Mouse (Mus musculus) MEL (cell line): ENCODE results near the gene Mcoln3. TPM values are rescaled to one million over a fixed set of nuclear protein-coding genes. Genes with fewer than 3 reads are reported as not detected.

Experiments
- DNase-seq: peaks from one replicate; pipeline ENCODE4 v3.0.0; 2011; ENCODE audit warnings: low read depth, low spot score
- H3K27ac ChIP-seq: 2 replicates; pipeline ENCODE4 v1.5.1; 2012; ENCODE audit warnings: low read depth, mild to moderate bottlenecking, control low read depth, low read length, moderate library complexity; ENCODE audit not compliant: control insufficient read depth
- H3K27me3 ChIP-seq, 2 experiments: fragments of 150-350 bp in 1 of 2; sonication (generic) in 1 of 2; 2 replicates each; pipeline ENCODE4 v1.6.1; 2012; ENCODE audit warnings: low read length in 2 of 2, mild to moderate bottlenecking in 2 of 2, improper control_type of control experiment in 1 of 2, moderate library complexity in 1 of 2; ENCODE audit not compliant: insufficient read depth in 2 of 2, control insufficient read depth in 1 of 2
- H3K36me3 ChIP-seq, 2 experiments: 2 replicates each; pipeline ENCODE4 v1.6.1; 2012 to 2014; ENCODE audit warnings: low read length in 2 of 2, improper control_type of control experiment in 1 of 2, inconsistent platforms in 1 of 2, mild to moderate bottlenecking in 1 of 2; ENCODE audit not compliant: insufficient read depth in 2 of 2, control insufficient read depth in 1 of 2
- H3K4me1 ChIP-seq, 2 experiments: fragments of 150-350 bp in 1 of 2; sonication (generic) in 1 of 2; 2 replicates each; pipeline ENCODE4 v1.6.1; 2012; ENCODE audit warnings: low read length in 2 of 2, improper control_type of control experiment in 1 of 2, mild to moderate bottlenecking in 1 of 2; ENCODE audit not compliant: insufficient read depth in 2 of 2, control insufficient read depth in 1 of 2
- H3K4me3 ChIP-seq, 2 experiments: fragments of 150-350 bp in 1 of 2; sonication (generic) in 1 of 2; 2 replicates each; pipeline ENCODE4 v1.5.1; 2012; ENCODE audit warnings: low read depth in 2 of 2, low read length in 2 of 2, mild to moderate bottlenecking in 2 of 2, moderate library complexity in 2 of 2, control low read depth in 1 of 2, improper control_type of control experiment in 1 of 2; ENCODE audit not compliant: control insufficient read depth in 1 of 2, insufficient read depth in 1 of 2
- H3K79me2 ChIP-seq: 2 replicates; pipeline ENCODE4 v1.6.1; 2012; ENCODE audit warnings: mild to moderate bottlenecking, low read length, moderate library complexity; ENCODE audit not compliant: control insufficient read depth, poor library complexity, insufficient read depth
- H3K9ac ChIP-seq: 2 replicates; pipeline ENCODE4 v1.6.1; 2012; ENCODE audit warnings: low read depth, mild to moderate bottlenecking, control low read depth, low read length, moderate library complexity; ENCODE audit not compliant: control insufficient read depth, poor library complexity, severe bottlenecking
- H3K9me3 ChIP-seq: fragments of 150-350 bp; sonication (generic); replicated peaks from 2 replicates; pipeline ENCODE4 v1.6.1; 2012; ENCODE audit warnings: mild to moderate bottlenecking, low read length, improper control_type of control experiment, moderate library complexity; ENCODE audit not compliant: insufficient read depth
- BHLHE40 ChIP-seq: IDR thresholded peaks from 2 replicates; pipeline ENCODE4 v1.6.1; 2012; ENCODE audit warnings: low read depth, mild to moderate bottlenecking, inconsistent platforms, low read length, improper control_type of control experiment, borderline replicate concordance
- CHD1 ChIP-seq: IDR thresholded peaks from 2 replicates; pipeline ENCODE4 v1.6.1; 2012; ENCODE audit warnings: low read depth, mild to moderate bottlenecking, inconsistent platforms, low read length, improper control_type of control experiment
- CHD2 ChIP-seq: IDR thresholded peaks from 2 replicates; pipeline ENCODE4 v1.6.1; 2011; ENCODE audit warnings: low read length, improper control_type of control experiment
- EP300 ChIP-seq, 2 experiments: IDR thresholded peaks; 2 replicates each; pipeline ENCODE4 v1.6.1; 2011; ENCODE audit warnings: improper control_type of control experiment in 2 of 2, low read length in 2 of 2, low read depth in 1 of 2, mild to moderate bottlenecking in 1 of 2
- GATA1 ChIP-seq: IDR thresholded peaks from 2 replicates; pipeline ENCODE4 v1.6.1; 2011; ENCODE audit warnings: low read depth, low read length, improper control_type of control experiment
- JUND ChIP-seq: IDR thresholded peaks from 2 replicates; pipeline ENCODE4 v1.6.1; 2011; ENCODE audit warnings: low read depth, mild to moderate bottlenecking, improper control_type of control experiment, low read length
- MAFK ChIP-seq: IDR thresholded peaks from 2 replicates; pipeline ENCODE4 v1.6.1; 2011; ENCODE audit warnings: low read depth, mild to moderate bottlenecking, low read length, improper control_type of control experiment, borderline replicate concordance
- MAZ ChIP-seq: IDR thresholded peaks from 2 replicates; pipeline ENCODE4 v1.6.1; 2012; ENCODE audit warnings: low read depth, mild to moderate bottlenecking, inconsistent platforms, low read length, improper control_type of control experiment
- MXI1 ChIP-seq: IDR thresholded peaks from 2 replicates; pipeline ENCODE4 v1.6.1; 2011; ENCODE audit warnings: mild to moderate bottlenecking, low read depth, low read length, improper control_type of control experiment
- MYB ChIP-seq: IDR thresholded peaks from 2 replicates; pipeline ENCODE4 v1.6.1; 2011; ENCODE audit warnings: mild to moderate bottlenecking, low read depth, low read length, improper control_type of control experiment
- MYC ChIP-seq: IDR thresholded peaks from 2 replicates; pipeline ENCODE4 v1.6.1; 2011; ENCODE audit warnings: low read depth, mild to moderate bottlenecking, low read length, improper control_type of control experiment, moderate library complexity
- POLR2A ChIP-seq, 2 experiments: IDR thresholded peaks; 2 replicates each; pipeline ENCODE4 v1.6.1; 2011 to 2012; ENCODE audit warnings: low read length in 2 of 2, mild to moderate bottlenecking in 2 of 2, control low read depth in 1 of 2, improper control_type of control experiment in 1 of 2, low read depth in 1 of 2, moderate library complexity in 1 of 2; ENCODE audit not compliant: control insufficient read depth in 1 of 2, insufficient read depth in 1 of 2, poor library complexity in 1 of 2
- POLR2AphosphoS2 ChIP-seq: IDR thresholded peaks from 2 replicates; pipeline ENCODE4 v1.6.1; 2011; ENCODE audit warnings: low read length, improper control_type of control experiment
- POLR2AphosphoS5 ChIP-seq: IDR thresholded peaks from 2 replicates; pipeline ENCODE4 v1.6.1; 2012; ENCODE audit warnings: low read depth, borderline replicate concordance, mild to moderate bottlenecking, inconsistent platforms, low read length, moderate library complexity, mixed read lengths
- RCOR1 ChIP-seq: IDR thresholded peaks from 2 replicates; pipeline ENCODE4 v1.6.1; 2012; ENCODE audit warnings: low read depth, mild to moderate bottlenecking, inconsistent platforms, low read length, improper control_type of control experiment
- SIN3A ChIP-seq: IDR thresholded peaks from 2 replicates; pipeline ENCODE4 v1.6.1; 2012; ENCODE audit warnings: low read length, improper control_type of control experiment, inconsistent platforms
- SMC3 ChIP-seq: IDR thresholded peaks from 2 replicates; pipeline ENCODE4 v1.6.1; 2011; ENCODE audit warnings: low read depth, low read length, improper control_type of control experiment
- TCF12 ChIP-seq: IDR thresholded peaks from 2 replicates; pipeline ENCODE4 v1.6.1; 2014; ENCODE audit warnings: low read depth, mild to moderate bottlenecking, inconsistent platforms, low read length, improper control_type of control experiment, moderate library complexity
- UBTF ChIP-seq: IDR thresholded peaks from 2 replicates; pipeline ENCODE4 v1.6.1; 2012; ENCODE audit warnings: low read depth, mild to moderate bottlenecking, inconsistent platforms, low read length, improper control_type of control experiment, moderate library complexity, borderline replicate concordance; ENCODE audit not compliant: insufficient read depth
- USF1 ChIP-seq: IDR thresholded peaks from 2 replicates; pipeline ENCODE4 v1.6.1; 2014; ENCODE audit warnings: low read depth, mild to moderate bottlenecking, inconsistent platforms, low read length, improper control_type of control experiment, moderate library complexity
- USF2 ChIP-seq, 2 experiments: IDR thresholded peaks; 2 replicates each; pipeline ENCODE4 v1.6.1; 2011 to 2012; ENCODE audit warnings: improper control_type of control experiment in 2 of 2, low read length in 2 of 2, borderline replicate concordance in 1 of 2, inconsistent platforms in 1 of 2, low read depth in 1 of 2, mild to moderate bottlenecking in 1 of 2; ENCODE audit not compliant: insufficient read depth in 1 of 2
- polyA plus RNA-seq, 2 experiments: library from polyadenylated mRNA; stranded (reverse) in 1 of 2; unstranded in 1 of 2; fragments of >175 nt in 1 of 2; fragments of >200 nt in 1 of 2; gene quantifications; 2 replicates each; pipeline versions ENCODE4 v1.2.1 to v1.2.4; 2012; ENCODE audit warnings: low replicate concordance in 2 of 2, low read depth in 1 of 2; ENCODE audit not compliant: insufficient read length in 2 of 2, insufficient read depth in 1 of 2, missing spikeins in 1 of 2
- total RNA-seq: library from RNA; depleted of rRNA; stranded (reverse); fragments of 300-350 nt; gene quantifications from 2 replicates; pipeline ENCODE4 v1.2.3, GENCODE M21; 2012

The Mcoln3 gene
- total and polyA plus RNA-seq, 3 experiments, result not detected

DNA sequence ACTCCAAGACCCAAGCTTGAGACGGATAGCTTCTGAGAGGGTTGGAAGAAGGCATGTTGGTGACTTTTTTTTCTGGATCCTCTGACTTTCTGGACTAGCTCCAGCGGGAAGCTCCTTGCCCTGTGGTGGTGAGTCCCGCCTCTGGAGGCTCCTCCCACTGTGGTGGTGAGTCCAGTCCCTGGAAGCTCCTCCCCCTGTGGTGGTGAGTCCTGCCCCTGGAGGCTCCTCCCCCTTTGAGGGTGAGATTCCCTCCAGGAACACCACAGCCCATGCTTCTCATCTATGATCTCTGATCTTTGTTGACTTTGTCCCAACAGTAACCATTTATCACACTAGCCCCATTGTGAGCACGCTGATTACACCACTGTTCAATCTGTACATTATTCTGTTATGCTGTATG, 44.9 kb downstream of the Mcoln3 start:
- H3K36me3 ChIP-seq, result no peaks in the 10 kb centered on the region

DNA sequence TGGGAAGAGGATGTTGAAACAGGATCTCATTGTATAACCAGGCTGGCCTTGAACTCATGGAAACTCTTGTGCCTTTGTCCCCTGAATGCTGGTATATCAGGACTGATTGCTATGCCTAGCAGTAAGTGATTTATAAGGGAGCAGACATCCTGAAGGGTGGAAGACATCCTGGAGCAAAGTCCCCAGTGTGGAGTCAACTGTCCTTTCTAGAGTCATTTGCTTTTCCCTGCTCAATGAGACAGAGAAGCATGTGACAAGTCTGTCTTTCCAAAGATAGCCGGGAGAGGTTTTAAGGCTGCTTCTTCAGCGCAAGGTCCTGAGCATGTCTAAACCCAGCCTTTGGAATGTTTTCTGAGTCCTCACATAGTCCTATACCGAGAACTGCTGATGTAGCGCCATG, 52.1 kb downstream of the Mcoln3 start:
- H3K4me1 ChIP-seq, result no peaks in the 10 kb centered on the region
- H3K9ac ChIP-seq, result no peak overlapping the region
- TF ChIP-seq MAFK (no peak), JUND (no peak), GATA1 (no peak), CHD2 (no peak), BHLHE40 (no peak)
- H3K9me3 ChIP-seq, result no peaks in the 10 kb centered on the region
- no peak for DNase-seq
- no peaks in the 10 kb centered on the region for H3K27me3 ChIP-seq
- H3K27ac ChIP-seq, result no peak overlapping the region
- no peaks in the 10 kb centered on the region for H3K79me2 ChIP-seq
- no peaks in the 10 kb centered on the region for H3K36me3 ChIP-seq
- no peak overlapping the region for H3K4me3 ChIP-seq

More for the DNA sequence above, 44.9 kb downstream of the Mcoln3 start:
- H3K9me3 ChIP-seq, result no peaks in the 10 kb centered on the region
- DNase-seq, result no peak
- TF ChIP-seq MXI1 (no peak), MYB (no peak)
- no peak overlapping the region for H3K9ac ChIP-seq
- no peaks in the 10 kb centered on the region for H3K4me1 ChIP-seq
- H3K27me3 ChIP-seq, result no peaks in the 10 kb centered on the region
- no peak overlapping the region for H3K27ac ChIP-seq
- no peaks in the 10 kb centered on the region for H3K79me2 ChIP-seq
- no peak overlapping the region for H3K4me3 ChIP-seq

DNA sequence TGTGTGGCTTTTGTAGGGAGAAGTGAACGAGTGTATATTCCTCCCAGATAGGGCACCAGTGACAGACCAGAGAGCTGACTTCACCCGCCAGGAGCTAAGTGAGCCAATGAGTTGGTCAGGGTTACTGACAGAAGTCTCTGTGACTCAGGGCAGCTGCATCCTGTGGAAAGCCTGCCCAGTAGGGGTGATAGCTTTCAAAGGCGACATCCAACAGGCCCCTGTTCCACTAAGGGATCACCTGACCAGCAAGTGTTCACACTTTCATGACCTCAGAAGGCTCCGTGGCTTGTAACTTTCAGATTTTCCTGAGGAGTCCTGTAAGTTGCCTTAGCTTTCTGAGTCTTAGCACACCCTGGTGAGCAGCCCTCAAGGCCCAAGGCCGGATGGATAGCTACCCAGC, 55.8 kb downstream of the Mcoln3 start:
- Histone ChIP-seq H3K36me3 (no peaks in the 10 kb centered on the region), H3K4me3 (no peak overlapping the region), H3K9ac (no peak overlapping the region), H3K27me3 (no peaks in the 10 kb centered on the region), H3K27ac (no peak overlapping the region), H3K4me1 (no peaks in the 10 kb centered on the region), H3K79me2 (no peaks in the 10 kb centered on the region), H3K9me3 (no peaks in the 10 kb centered on the region)
- no peak for TF ChIP-seq UBTF
- TF ChIP-seq SIN3A, result no peak
- TF ChIP-seq MYB, result no peak
- no peak for TF ChIP-seq CHD1
- no peak for TF ChIP-seq MAFK
- TF ChIP-seq MYC, result no peak
- no peak for TF ChIP-seq EP300 (IDR thresholded peaks at IDR 0.05; ENCODE audit: low read depth in 1 of 2, low read length in 2 of 2)
- no peak for TF ChIP-seq TCF12
- no peak for TF ChIP-seq CHD2
- TF ChIP-seq POLR2A (IDR thresholded peaks at IDR 0.05; ENCODE audit: control insufficient read depth in 1 of 2, insufficient read depth in 1 of 2, low read depth in 1 of 2, low read length in 2 of 2, poor library complexity in 1 of 2), result no peak
- no peak for TF ChIP-seq POLR2AphosphoS5
- TF ChIP-seq JUND, result no peak
- TF ChIP-seq USF1, result no peak
- no peak for TF ChIP-seq USF2 (IDR thresholded peaks at IDR 0.05; ENCODE audit: borderline replicate concordance in 1 of 2, insufficient read depth in 1 of 2, low read depth in 1 of 2, low read length in 2 of 2)
- no peak for TF ChIP-seq SMC3
- TF ChIP-seq MAZ, result no peak
- no peak for TF ChIP-seq POLR2AphosphoS2
- no peak for TF ChIP-seq RCOR1
- no peak for TF ChIP-seq MXI1
- DNase-seq, result no peak
